Mouse (Mus musculus): ENCODE results near the gene Scin. TPM values are rescaled to one million over a fixed set of nuclear protein-coding genes. Genes with fewer than 3 reads are reported as not detected.

Gene Scin
- polyA plus RNA-seq, 1 experiment from 2014 or later: 4.6 TPM

- Histone ChIP-seq H3K9me3 (replicated peaks) (no peaks in the 10 kb centered on the region), H3K4me1 (replicated peaks) (no peaks in the 10 kb centered on the region), H3K9ac (no peak overlapping the region), H3K27me3 (no peaks in the 10 kb centered on the region), H3K36me3 (no peaks in the 10 kb centered on the region), H3K4me3 (no peak overlapping the region), H3K4me2 (no peak overlapping the region), H3K27ac (no peak overlapping the region)
- no peak for ATAC-seq (replicated peaks; ENCODE audit: insufficient number of reproducible peaks, insufficient read depth, low FRiP score, low read depth)
- 47% methylated on average over 5 of the region's 5 CpGs for WGBS
Measured at GRCm38 (mm10) chr12:40106874-40107273, 27.2 kb downstream of the Scin start.

DNA sequence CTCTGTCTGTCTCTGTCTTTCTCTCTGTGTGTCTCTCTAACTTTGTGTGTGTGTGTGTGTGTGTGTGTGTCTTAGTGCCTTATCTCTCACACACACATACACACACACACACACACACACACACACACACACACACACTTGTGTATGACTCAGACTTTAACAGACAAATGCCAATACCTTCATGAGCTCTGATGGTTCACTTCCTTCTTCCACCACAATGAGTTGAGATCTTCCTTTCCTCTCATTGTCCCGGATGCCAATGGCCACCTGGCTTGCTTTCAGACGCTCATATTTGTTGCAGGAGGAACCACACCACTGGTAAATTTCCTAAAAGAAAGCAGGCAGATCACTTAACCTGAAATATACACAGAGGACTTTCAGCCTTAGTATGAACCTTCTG is 29.3 kb downstream of the Scin start:
- Histone ChIP-seq H3K9ac (no peak overlapping the region), H3K36me3 (no peaks in the 10 kb centered on the region), H3K4me3 (no peak overlapping the region), H3K27me3 (no peaks in the 10 kb centered on the region), H3K27ac (no peak overlapping the region), H3K9me3 (replicated peaks) (no peaks in the 10 kb centered on the region), H3K4me2 (no peak overlapping the region), H3K4me1 (replicated peaks) (no peaks in the 10 kb centered on the region)
- no peak for ATAC-seq (replicated peaks; ENCODE audit: insufficient number of reproducible peaks, insufficient read depth, low FRiP score, low read depth)
- 56% methylated on average over 2 of the region's 2 CpGs for WGBS

DNA sequence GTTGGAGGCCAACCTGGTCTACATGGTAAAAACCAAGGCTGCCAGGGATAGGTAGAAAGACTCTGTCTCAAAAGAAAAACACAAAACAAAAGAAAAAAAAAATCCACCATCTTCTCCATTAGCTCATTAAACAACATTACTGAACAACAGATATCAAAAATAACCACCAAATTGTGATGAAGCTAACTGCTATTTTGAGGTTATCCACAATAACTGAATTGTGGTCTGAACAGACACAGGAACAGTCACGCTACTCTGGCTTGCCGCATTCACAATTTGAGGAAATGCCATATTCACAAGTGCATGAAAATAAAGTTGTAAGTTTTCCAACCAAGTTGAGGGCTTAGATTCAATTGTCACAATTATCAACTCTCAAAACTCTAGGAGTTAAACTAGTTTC is 31.7 kb downstream of the Scin start:
- no peak overlapping the region for H3K4me3 ChIP-seq
- no peak overlapping the region for H3K4me2 ChIP-seq
- H3K27ac ChIP-seq: no peak overlapping the region
- no peaks in the 10 kb centered on the region for H3K4me1 ChIP-seq (replicated peaks)
- H3K36me3 ChIP-seq: no peaks in the 10 kb centered on the region
- ATAC-seq (replicated peaks; ENCODE audit: insufficient number of reproducible peaks, insufficient read depth, low FRiP score, low read depth): no peak
- WGBS: 79% methylated on average over 2 of the region's 2 CpGs
- H3K27me3 ChIP-seq: no peaks in the 10 kb centered on the region
- no peak overlapping the region for H3K9ac ChIP-seq
- H3K9me3 ChIP-seq (replicated peaks): no peaks in the 10 kb centered on the region

- H3K4me3 ChIP-seq: no peak overlapping the region
- H3K36me3 ChIP-seq: no peaks in the 10 kb centered on the region
- no peaks in the 10 kb centered on the region for H3K9me3 ChIP-seq (replicated peaks)
- H3K9ac ChIP-seq: no peak overlapping the region
- 42% methylated on average over 2 of the region's 2 CpGs for WGBS
- no peaks in the 10 kb centered on the region for H3K4me1 ChIP-seq (replicated peaks)
- ATAC-seq (replicated peaks; ENCODE audit: insufficient number of reproducible peaks, insufficient read depth, low FRiP score, low read depth): no peak
- H3K27ac ChIP-seq: no peak overlapping the region
- no peak overlapping the region for H3K4me2 ChIP-seq
- no peaks in the 10 kb centered on the region for H3K27me3 ChIP-seq
Measured at GRCm38 (mm10) chr12:40099407-40099806, 34.6 kb downstream of the Scin start.

GRCm38 (mm10) chr12:40097449-40097848 is 36.6 kb downstream of the Scin start:
- Histone ChIP-seq H3K9me3 (replicated peaks) (no peaks in the 10 kb centered on the region), H3K27me3 (no peaks in the 10 kb centered on the region), H3K9ac (no peak overlapping the region), H3K4me3 (no peak overlapping the region), H3K27ac (no peak overlapping the region), H3K4me1 (replicated peaks) (no peaks in the 10 kb centered on the region), H3K4me2 (no peak overlapping the region), H3K36me3 (no peaks in the 10 kb centered on the region)
- WGBS: 92% methylated on average over 4 of the region's 4 CpGs
- no peak for ATAC-seq (replicated peaks; ENCODE audit: insufficient number of reproducible peaks, insufficient read depth, low FRiP score, low read depth)

- 74% methylated on average over 5 of the region's 5 CpGs for WGBS
- Histone ChIP-seq H3K4me2 (no peak overlapping the region), H3K27me3 (no peaks in the 10 kb centered on the region), H3K4me3 (no peak overlapping the region), H3K36me3 (no peaks in the 10 kb centered on the region), H3K9ac (no peak overlapping the region), H3K4me1 (replicated peaks) (no peaks in the 10 kb centered on the region), H3K27ac (no peak overlapping the region), H3K9me3 (replicated peaks) (no peaks in the 10 kb centered on the region)
- no peak for ATAC-seq (replicated peaks; ENCODE audit: insufficient number of reproducible peaks, insufficient read depth, low FRiP score, low read depth)
Measured at GRCm38 (mm10) chr12:40097023-40097422, 37.0 kb downstream of the Scin start.

- no peak overlapping the region for H3K9ac ChIP-seq
- H3K36me3 ChIP-seq: no peaks in the 10 kb centered on the region
- 59% methylated on average over 3 of the region's 3 CpGs for WGBS
- H3K4me1 ChIP-seq (replicated peaks): no peaks in the 10 kb centered on the region
- no peak overlapping the region for H3K27ac ChIP-seq
- H3K9me3 ChIP-seq (replicated peaks): no peaks in the 10 kb centered on the region
- no peak for ATAC-seq (replicated peaks; ENCODE audit: insufficient number of reproducible peaks, insufficient read depth, low FRiP score, low read depth)
- no peaks in the 10 kb centered on the region for H3K27me3 ChIP-seq
- no peak overlapping the region for H3K4me3 ChIP-seq
- no peak overlapping the region for H3K4me2 ChIP-seq
Measured at GRCm38 (mm10) chr12:40096453-40096852, 37.6 kb downstream of the Scin start.

DNA sequence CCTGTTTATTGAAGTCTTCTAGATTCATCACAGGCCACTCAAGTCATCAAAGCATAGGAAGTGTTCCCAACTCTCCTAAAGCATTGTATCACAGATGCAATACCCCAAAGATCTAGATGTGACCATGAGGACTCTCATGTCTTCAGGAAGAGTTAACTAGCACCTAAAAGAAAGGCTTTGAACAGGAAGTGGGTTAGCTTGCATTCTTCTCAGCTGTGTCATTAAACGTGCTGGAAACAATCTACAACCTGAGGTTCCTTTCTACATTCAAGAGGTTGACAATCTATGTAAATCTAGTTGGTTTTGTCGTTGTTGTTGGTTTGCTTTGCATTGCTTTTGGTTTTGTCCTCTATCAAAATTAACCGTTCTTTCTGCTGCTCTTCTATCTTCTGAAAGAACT is 44.0 kb downstream of the Scin start:
- ATAC-seq (replicated peaks; ENCODE audit: insufficient number of reproducible peaks, insufficient read depth, low FRiP score, low read depth): no peak
- 58% methylated on average over 3 of the region's 3 CpGs for WGBS

GRCm38 (mm10) chr12:40085731-40086322 is 48.2 kb downstream of the Scin start:
- no peak overlapping the region for H3K4me2 ChIP-seq
- no peak for ATAC-seq (replicated peaks; ENCODE audit: insufficient number of reproducible peaks, insufficient read depth, low FRiP score, low read depth)
- no peaks in the 10 kb centered on the region for H3K36me3 ChIP-seq
- H3K4me3 ChIP-seq: no peak overlapping the region
- H3K27me3 ChIP-seq: no peaks in the 10 kb centered on the region
- H3K4me1 ChIP-seq (replicated peaks): no peaks in the 10 kb centered on the region
- H3K27ac ChIP-seq: no peak overlapping the region
- 58% methylated on average over 5 of the region's 5 CpGs for WGBS
- no peaks in the 10 kb centered on the region for H3K9me3 ChIP-seq (replicated peaks)
- no peak overlapping the region for H3K9ac ChIP-seq

More for the DNA sequence above, 44.0 kb downstream of the Scin start:
- Histone ChIP-seq H3K27me3 (no peaks in the 10 kb centered on the region), H3K4me1 (replicated peaks) (no peaks in the 10 kb centered on the region), H3K9ac (no peak overlapping the region), H3K4me2 (no peak overlapping the region), H3K4me3 (no peak overlapping the region), H3K36me3 (no peaks in the 10 kb centered on the region), H3K27ac (no peak overlapping the region), H3K9me3 (replicated peaks) (no peaks in the 10 kb centered on the region)

DNA sequence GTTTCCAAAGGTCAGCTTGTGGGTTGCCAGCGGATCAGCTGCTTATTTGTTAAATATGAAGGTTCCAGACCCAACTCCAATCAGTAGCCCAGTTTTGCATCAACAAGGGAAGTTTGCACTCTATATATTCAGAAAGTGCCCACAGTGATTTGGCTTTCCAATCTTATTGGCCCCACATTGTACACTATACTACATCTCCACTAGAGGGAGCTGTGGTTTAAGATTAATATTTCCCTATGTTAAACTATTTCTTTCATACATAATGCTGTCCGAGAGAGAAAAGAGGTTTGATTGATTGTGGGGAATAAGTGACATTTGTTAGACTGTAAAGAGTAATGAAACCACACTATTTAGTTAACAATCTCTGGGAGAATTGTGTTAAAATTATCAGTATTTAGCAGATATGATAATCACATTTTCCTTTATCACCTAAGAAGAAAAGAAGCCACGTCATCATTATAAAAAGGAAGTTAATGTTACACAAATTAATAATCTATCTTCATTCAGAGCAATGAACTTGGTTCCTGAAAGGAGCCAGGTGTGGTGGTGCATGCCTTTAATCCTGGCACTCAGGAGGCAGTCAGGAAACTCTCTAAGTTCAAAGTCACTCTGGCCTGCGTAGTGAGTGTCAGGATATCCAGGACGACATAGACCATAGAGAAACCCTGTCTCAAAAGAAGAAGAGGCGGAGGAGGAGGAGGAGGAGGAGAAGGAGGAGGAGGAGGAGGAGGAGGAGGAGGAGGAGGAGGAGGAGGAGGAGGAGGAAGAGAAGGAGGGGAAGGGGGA is 51.4 kb downstream of the Scin start:
- Histone ChIP-seq H3K9me3 (replicated peaks) (no peaks in the 10 kb centered on the region), H3K4me1 (replicated peaks) (no peaks in the 10 kb centered on the region), H3K4me2 (no peak overlapping the region), H3K27me3 (no peaks in the 10 kb centered on the region), H3K27ac (no peak overlapping the region), H3K4me3 (no peak overlapping the region), H3K9ac (no peak overlapping the region), H3K36me3 (no peaks in the 10 kb centered on the region)
- 37% methylated on average over 6 of the region's 6 CpGs for WGBS
- ATAC-seq (replicated peaks; ENCODE audit: insufficient number of reproducible peaks, insufficient read depth, low FRiP score, low read depth): no peak

GRCm38 (mm10) chr12:40082048-40082447 is 52.0 kb downstream of the Scin start:
- ATAC-seq (replicated peaks; ENCODE audit: insufficient number of reproducible peaks, insufficient read depth, low FRiP score, low read depth): no peak
- Histone ChIP-seq H3K27me3 (no peaks in the 10 kb centered on the region), H3K36me3 (no peaks in the 10 kb centered on the region), H3K9me3 (replicated peaks) (no peaks in the 10 kb centered on the region), H3K4me2 (no peak overlapping the region), H3K9ac (no peak overlapping the region), H3K4me3 (no peak overlapping the region), H3K27ac (no peak overlapping the region), H3K4me1 (replicated peaks) (no peaks in the 10 kb centered on the region)
- 53% methylated on average over 5 of the region's 5 CpGs for WGBS

GRCm38 (mm10) chr12:40073660-40074059 is 60.4 kb downstream of the Scin start:
- no peak overlapping the region for H3K27ac ChIP-seq
- no peaks in the 10 kb centered on the region for H3K4me1 ChIP-seq (replicated peaks)
- H3K4me2 ChIP-seq: no peak overlapping the region
- H3K36me3 ChIP-seq: no peaks in the 10 kb centered on the region
- H3K4me3 ChIP-seq: no peak overlapping the region
- WGBS: 54% methylated on average over 5 of the region's 5 CpGs
- ATAC-seq (replicated peaks; ENCODE audit: insufficient number of reproducible peaks, insufficient read depth, low FRiP score, low read depth): no peak
- H3K27me3 ChIP-seq: no peaks in the 10 kb centered on the region
- no peaks in the 10 kb centered on the region for H3K9me3 ChIP-seq (replicated peaks)
- H3K9ac ChIP-seq: no peak overlapping the region
